Mouse (Mus musculus): ENCODE measurements around the gene Zfp697. TPM values are rescaled to one million over a fixed set of nuclear protein-coding genes. Genes with fewer than 3 reads are reported as not detected.

Gene Zfp697
- polyA plus RNA-seq, 1 experiment from 2014 or later, result 12.1 TPM

GRCm38 (mm10) chr3:98356632-98357370 lies 25.5 kb upstream of the Zfp697 start:
- 47% methylated on average over 3 of the region's 3 CpGs for WGBS (ENCODE audit: insufficient replicate concordance)
- no peaks in the 10 kb centered on the region for H3K4me1 ChIP-seq (ENCODE audit: control insufficient read depth, insufficient read depth, low read length)
- H3K36me3 ChIP-seq (ENCODE audit: control insufficient read depth, insufficient read depth, low read length), result no peaks in the 10 kb centered on the region
- no peak overlapping the region for H3K9ac ChIP-seq (ENCODE audit: low read depth, low read length)
- H3K9me3 ChIP-seq (replicated peaks; ENCODE audit: control insufficient read depth, low read length), result no peaks in the 10 kb centered on the region
- no peak overlapping the region for H3K4me3 ChIP-seq (ENCODE audit: low read depth, low read length)
- no peak overlapping the region for H3K4me2 ChIP-seq
- no peaks in the 10 kb centered on the region for H3K27me3 ChIP-seq (ENCODE audit: control insufficient read depth, insufficient read depth, low read length)
- H3K27ac ChIP-seq (ENCODE audit: low read depth, low read length), result no peak overlapping the region
- ATAC-seq (replicated peaks; ENCODE audit: insufficient number of reproducible peaks, low FRiP score, low TSS enrichment), result no peak

- no peak for ATAC-seq (replicated peaks; ENCODE audit: insufficient number of reproducible peaks, low FRiP score, low TSS enrichment)
- WGBS (ENCODE audit: insufficient replicate concordance), result 33% methylated on average over 2 of the region's 2 CpGs
- no peaks in the 10 kb centered on the region for H3K27me3 ChIP-seq (ENCODE audit: control insufficient read depth, insufficient read depth, low read length)
- H3K27ac ChIP-seq (ENCODE audit: low read depth, low read length), result no peak overlapping the region
- H3K36me3 ChIP-seq (ENCODE audit: control insufficient read depth, insufficient read depth, low read length), result no peaks in the 10 kb centered on the region
- H3K4me2 ChIP-seq, result no peak overlapping the region
- H3K4me3 ChIP-seq (ENCODE audit: low read depth, low read length), result no peak overlapping the region
- no peak overlapping the region for H3K9ac ChIP-seq (ENCODE audit: low read depth, low read length)
- no peaks in the 10 kb centered on the region for H3K4me1 ChIP-seq (ENCODE audit: control insufficient read depth, insufficient read depth, low read length)
- no peaks in the 10 kb centered on the region for H3K9me3 ChIP-seq (replicated peaks; ENCODE audit: control insufficient read depth, low read length)
These were observed 19.5 kb upstream of the Zfp697 start for GRCm38 (mm10) chr3:98362753-98363152.

GRCm38 (mm10) chr3:98366086-98366485 lies 16.2 kb upstream of the Zfp697 start:
- no peaks in the 10 kb centered on the region for H3K27me3 ChIP-seq (ENCODE audit: control insufficient read depth, insufficient read depth, low read length)
- H3K4me1 ChIP-seq (ENCODE audit: control insufficient read depth, insufficient read depth, low read length), result no peaks in the 10 kb centered on the region
- 66% methylated on average over 3 of the region's 3 CpGs for WGBS (ENCODE audit: insufficient replicate concordance)
- no peak overlapping the region for H3K4me2 ChIP-seq
- H3K36me3 ChIP-seq (ENCODE audit: control insufficient read depth, insufficient read depth, low read length), result no peaks in the 10 kb centered on the region
- ATAC-seq (replicated peaks; ENCODE audit: insufficient number of reproducible peaks, low FRiP score, low TSS enrichment), result no peak
- no peak overlapping the region for H3K4me3 ChIP-seq (ENCODE audit: low read depth, low read length)
- no peak overlapping the region for H3K9ac ChIP-seq (ENCODE audit: low read depth, low read length)
- H3K27ac ChIP-seq (ENCODE audit: low read depth, low read length), result no peak overlapping the region
- H3K9me3 ChIP-seq (replicated peaks; ENCODE audit: control insufficient read depth, low read length), result no peaks in the 10 kb centered on the region

- H3K4me1 ChIP-seq (ENCODE audit: control insufficient read depth, insufficient read depth, low read length), result no peaks in the 10 kb centered on the region
- H3K4me2 ChIP-seq, result no peak overlapping the region
- no peaks in the 10 kb centered on the region for H3K27me3 ChIP-seq (ENCODE audit: control insufficient read depth, insufficient read depth, low read length)
- no peak overlapping the region for H3K27ac ChIP-seq (ENCODE audit: low read depth, low read length)
- 76% methylated on average over 4 of the region's 4 CpGs for WGBS (ENCODE audit: insufficient replicate concordance)
- no peak overlapping the region for H3K4me3 ChIP-seq (ENCODE audit: low read depth, low read length)
- no peaks in the 10 kb centered on the region for H3K9me3 ChIP-seq (replicated peaks; ENCODE audit: control insufficient read depth, low read length)
- H3K36me3 ChIP-seq (ENCODE audit: control insufficient read depth, insufficient read depth, low read length), result no peaks in the 10 kb centered on the region
- no peak overlapping the region for H3K9ac ChIP-seq (ENCODE audit: low read depth, low read length)
- ATAC-seq (replicated peaks; ENCODE audit: insufficient number of reproducible peaks, low FRiP score, low TSS enrichment), result no peak
These were observed 15.4 kb upstream of the Zfp697 start for GRCm38 (mm10) chr3:98366823-98367222.

GRCm38 (mm10) chr3:98368283-98368682 lies 14.0 kb upstream of the Zfp697 start:
- H3K27ac ChIP-seq (ENCODE audit: low read depth, low read length), result no peak overlapping the region
- no peak for ATAC-seq (replicated peaks; ENCODE audit: insufficient number of reproducible peaks, low FRiP score, low TSS enrichment)
- no peak overlapping the region for H3K4me3 ChIP-seq (ENCODE audit: low read depth, low read length)
- no peak overlapping the region for H3K9ac ChIP-seq (ENCODE audit: low read depth, low read length)
- WGBS (ENCODE audit: insufficient replicate concordance), result 60% methylated on average over 4 of the region's 4 CpGs
- H3K27me3 ChIP-seq (ENCODE audit: control insufficient read depth, insufficient read depth, low read length), result no peaks in the 10 kb centered on the region
- H3K4me2 ChIP-seq, result no peak overlapping the region
- H3K36me3 ChIP-seq (ENCODE audit: control insufficient read depth, insufficient read depth, low read length), result no peaks in the 10 kb centered on the region
- H3K4me1 ChIP-seq (ENCODE audit: control insufficient read depth, insufficient read depth, low read length), result no peaks in the 10 kb centered on the region
- H3K9me3 ChIP-seq (replicated peaks; ENCODE audit: control insufficient read depth, low read length), result no peaks in the 10 kb centered on the region

GRCm38 (mm10) chr3:98368776-98369175 lies 13.5 kb upstream of the Zfp697 start:
- no peak for ATAC-seq (replicated peaks; ENCODE audit: insufficient number of reproducible peaks, low FRiP score, low TSS enrichment)
- H3K27me3 ChIP-seq (ENCODE audit: control insufficient read depth, insufficient read depth, low read length), result no peaks in the 10 kb centered on the region
- H3K36me3 ChIP-seq (ENCODE audit: control insufficient read depth, insufficient read depth, low read length), result no peaks in the 10 kb centered on the region
- peaks cover under 1% of the 10 kb centered on the region for H3K4me1 ChIP-seq (ENCODE audit: control insufficient read depth, insufficient read depth, low read length)
- 88% methylated on average over 2 of the region's 2 CpGs for WGBS (ENCODE audit: insufficient replicate concordance)
- H3K4me2 ChIP-seq, result no peak overlapping the region
- H3K27ac ChIP-seq (ENCODE audit: low read depth, low read length), result no peak overlapping the region
- no peak overlapping the region for H3K9ac ChIP-seq (ENCODE audit: low read depth, low read length)
- no peaks in the 10 kb centered on the region for H3K9me3 ChIP-seq (replicated peaks; ENCODE audit: control insufficient read depth, low read length)
- H3K4me3 ChIP-seq (ENCODE audit: low read depth, low read length), result no peak overlapping the region

GRCm38 (mm10) chr3:98374062-98374719 lies 8.1 kb upstream of the Zfp697 start:
- Histone ChIP-seq H3K27ac (ENCODE audit: low read depth, low read length) (no peak overlapping the region; the same call in 1 of the 2 replicates), H3K36me3 (ENCODE audit: control insufficient read depth, insufficient read depth, low read length) (no peaks in the 10 kb centered on the region), H3K4me1 (ENCODE audit: control insufficient read depth, insufficient read depth, low read length) (peaks cover 12% of the 10 kb centered on the region), H3K9ac (ENCODE audit: low read depth, low read length) (no peak overlapping the region), H3K4me3 (ENCODE audit: low read depth, low read length) (no peak overlapping the region), H3K27me3 (ENCODE audit: control insufficient read depth, insufficient read depth, low read length) (no peaks in the 10 kb centered on the region), H3K4me2 (no peak overlapping the region), H3K9me3 (replicated peaks; ENCODE audit: control insufficient read depth, low read length) (no peaks in the 10 kb centered on the region)
- WGBS (ENCODE audit: insufficient replicate concordance), result 26% methylated on average over 3 of the region's 3 CpGs
- ATAC-seq (replicated peaks; ENCODE audit: insufficient number of reproducible peaks, low FRiP score, low TSS enrichment), result no peak

- peaks cover 12% of the 10 kb centered on the region for H3K4me1 ChIP-seq (ENCODE audit: control insufficient read depth, insufficient read depth, low read length)
- WGBS (ENCODE audit: insufficient replicate concordance), result 78% methylated on average over 5 of the region's 5 CpGs
- H3K4me2 ChIP-seq, result no peak overlapping the region
- no peak overlapping the region for H3K4me3 ChIP-seq (ENCODE audit: low read depth, low read length)
- no peak for ATAC-seq (replicated peaks; ENCODE audit: insufficient number of reproducible peaks, low FRiP score, low TSS enrichment)
- H3K27me3 ChIP-seq (ENCODE audit: control insufficient read depth, insufficient read depth, low read length), result no peaks in the 10 kb centered on the region
- no peak overlapping the region for H3K9ac ChIP-seq (ENCODE audit: low read depth, low read length)
- no peaks in the 10 kb centered on the region for H3K9me3 ChIP-seq (replicated peaks; ENCODE audit: control insufficient read depth, low read length)
- H3K27ac ChIP-seq (ENCODE audit: low read depth, low read length), result no peak overlapping the region
- no peaks in the 10 kb centered on the region for H3K36me3 ChIP-seq (ENCODE audit: control insufficient read depth, insufficient read depth, low read length)
These were observed 7.3 kb upstream of the Zfp697 start for GRCm38 (mm10) chr3:98374980-98375379.

- ATAC-seq (replicated peaks; ENCODE audit: insufficient number of reproducible peaks, low FRiP score, low TSS enrichment), result no peak
- no peak overlapping the region for H3K9ac ChIP-seq (ENCODE audit: low read depth, low read length)
- H3K9me3 ChIP-seq (replicated peaks; ENCODE audit: control insufficient read depth, low read length), result no peaks in the 10 kb centered on the region
- H3K4me2 ChIP-seq, result no peak overlapping the region
- no peak overlapping the region for H3K4me3 ChIP-seq (ENCODE audit: low read depth, low read length)
- no peaks in the 10 kb centered on the region for H3K27me3 ChIP-seq (ENCODE audit: control insufficient read depth, insufficient read depth, low read length)
- H3K36me3 ChIP-seq (ENCODE audit: control insufficient read depth, insufficient read depth, low read length), result no peaks in the 10 kb centered on the region
- no peak overlapping the region for H3K27ac ChIP-seq (ENCODE audit: low read depth, low read length)
- WGBS (ENCODE audit: insufficient replicate concordance), result 84% methylated on average over 4 of the region's 4 CpGs
- peaks cover 12% of the 10 kb centered on the region for H3K4me1 ChIP-seq (ENCODE audit: control insufficient read depth, insufficient read depth, low read length)
These were observed 4.0 kb upstream of the Zfp697 start for GRCm38 (mm10) chr3:98378267-98378666.
